Mouse (Mus musculus) ovary, adult 18-20 months (tissue): ENCODE data around the gene Tubb3.
"Not testable (repeated sequence)": the region's sequence is repeated elsewhere in the genome, so short reads cannot be mapped to it uniquely, and the experiment has no call there.

Experiments
- DNase-seq: peaks from one replicate; pipeline ENCODE4 v3.0.0; 2022; ENCODE audit warnings: low spot score, mixed read lengths

The Tubb3 gene

GRCm38 (mm10) chr8:123431616-123432365 is 20.6 kb downstream of the Tubb3 start:
- no peak for DNase-seq

DNA sequence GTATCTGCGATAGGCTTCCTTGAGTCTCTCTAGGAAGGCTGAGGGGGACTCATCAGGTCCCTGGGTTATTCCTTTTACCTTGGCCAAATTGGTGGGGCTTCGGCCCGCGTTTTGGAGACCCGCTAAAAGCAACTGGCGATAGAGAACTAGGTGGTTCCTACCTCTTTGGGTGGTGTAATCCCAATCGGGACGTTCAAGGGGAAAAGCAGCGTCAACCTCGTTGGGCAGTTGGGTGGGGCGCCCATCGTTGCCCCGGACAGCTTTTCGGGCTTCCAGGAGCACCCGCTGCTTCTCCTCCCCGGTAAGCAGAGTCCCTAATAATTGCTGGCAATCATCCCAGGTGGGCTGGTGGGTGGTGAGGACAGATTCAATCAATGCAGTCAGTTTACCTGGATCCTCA is 21.2 kb downstream of the Tubb3 start:
- no peak for DNase-seq

DNA sequence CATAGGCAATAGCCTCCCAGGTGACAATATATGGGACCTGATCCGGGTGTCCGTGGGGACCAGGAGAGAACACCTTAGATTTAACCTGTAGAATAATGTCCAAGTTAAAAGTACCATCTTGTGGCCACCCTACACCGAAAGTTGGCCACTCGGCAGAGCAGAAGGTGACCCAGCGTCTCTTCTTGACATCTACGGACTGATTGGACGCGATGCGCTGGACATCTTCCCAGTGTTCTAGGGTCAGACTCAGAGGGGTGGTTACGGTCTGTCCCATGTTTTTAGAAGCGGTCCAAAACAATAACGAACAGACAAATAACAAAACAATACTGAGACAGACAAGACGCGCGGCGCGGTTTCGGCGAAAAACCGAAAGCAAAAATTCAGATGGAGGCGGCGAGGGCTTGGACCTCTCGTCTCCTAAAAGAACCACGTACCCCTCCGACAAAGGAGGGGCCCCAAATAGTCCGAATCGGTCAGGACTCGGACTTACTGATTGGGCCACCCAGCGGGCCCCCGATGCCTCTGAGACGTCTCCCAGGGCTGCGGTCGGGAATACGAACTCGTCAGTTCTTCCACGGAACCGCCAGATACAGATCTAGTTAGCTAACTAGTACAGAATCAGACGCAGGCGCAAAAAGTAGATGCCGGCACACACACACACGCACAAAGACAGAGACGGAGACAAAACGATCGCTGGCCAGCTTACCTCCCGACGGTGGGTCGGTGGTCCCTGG is 22.2 kb downstream of the Tubb3 start:
- DNase-seq = not testable (repeated sequence)

GRCm38 (mm10) chr8:123441788-123442187 is 30.6 kb downstream of the Tubb3 start:
- no peak for DNase-seq

DNA sequence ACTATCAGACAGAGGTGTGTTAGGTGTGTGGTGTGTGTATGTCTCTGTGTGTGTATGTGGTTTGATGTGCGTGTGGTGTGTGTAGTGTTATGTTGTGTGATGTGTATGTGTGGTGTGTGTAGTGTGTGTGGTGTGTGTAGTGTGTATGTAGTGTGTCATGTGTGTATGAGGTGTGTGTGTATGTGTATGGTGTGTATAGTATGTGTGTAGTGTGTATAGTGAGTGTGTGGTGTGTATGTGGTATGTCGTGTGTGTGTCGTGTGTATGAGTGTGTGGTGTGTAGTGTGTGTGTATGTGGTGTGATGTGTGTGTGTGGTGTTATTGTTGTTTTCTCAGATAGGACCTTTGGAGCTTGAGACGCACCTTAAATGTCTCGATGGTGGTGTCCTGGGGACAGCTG is 31.1 kb downstream of the Tubb3 start:
- no peak for DNase-seq

- DNase-seq = peak; percentile 75
Measured at GRCm38 (mm10) chr8:123442871-123443575, 31.8 kb downstream of the Tubb3 start.

- no peak for DNase-seq
Measured at GRCm38 (mm10) chr8:123443576-123443921, 32.3 kb downstream of the Tubb3 start.

- no peak for DNase-seq
Measured at GRCm38 (mm10) chr8:123444131-123444530, 32.9 kb downstream of the Tubb3 start.

DNA sequence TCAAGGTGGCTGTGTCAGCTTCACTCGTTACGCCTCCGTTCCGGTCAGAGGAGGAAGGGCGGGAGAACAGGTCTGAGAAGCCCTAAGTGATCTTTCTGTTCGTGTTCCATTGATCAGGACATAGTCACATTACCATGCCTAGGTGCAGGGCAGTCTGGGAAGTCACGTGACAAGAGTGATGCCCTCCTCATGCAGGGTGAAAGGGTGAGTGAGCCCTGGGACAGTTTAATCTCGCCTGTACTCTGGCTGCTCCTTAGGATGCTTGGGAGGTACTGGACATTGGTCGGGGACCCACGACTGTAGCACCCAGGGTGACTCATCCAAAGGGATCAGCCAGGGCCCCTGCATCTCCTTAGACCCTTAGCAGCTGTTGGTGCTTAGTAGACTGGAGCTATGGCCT is 34.8 kb downstream of the Tubb3 start:
- DNase-seq = no peak

- DNase-seq = no peak
Measured at GRCm38 (mm10) chr8:123446799-123447198, 35.6 kb downstream of the Tubb3 start.

DNA sequence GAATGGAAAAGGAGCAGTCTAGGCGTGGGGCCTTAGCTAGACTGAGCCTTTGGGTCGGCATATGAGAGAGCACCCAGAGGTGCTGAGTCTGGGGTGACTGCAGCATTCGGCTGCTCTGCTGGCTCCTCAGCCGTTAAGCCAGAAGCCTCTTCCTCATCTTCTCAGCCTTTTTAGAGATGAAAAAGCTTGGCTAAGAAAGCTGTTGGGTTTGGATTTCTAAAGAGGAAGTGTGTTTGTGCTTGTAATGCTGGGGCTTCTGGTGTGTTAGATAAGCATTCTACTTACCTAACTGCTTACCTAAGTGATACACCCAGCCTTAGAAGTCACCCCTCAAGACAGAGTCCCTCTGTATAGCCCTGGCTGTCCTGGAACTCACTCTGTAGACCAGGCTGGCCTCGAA is 39.6 kb downstream of the Tubb3 start:
- no peak for DNase-seq

DNA sequence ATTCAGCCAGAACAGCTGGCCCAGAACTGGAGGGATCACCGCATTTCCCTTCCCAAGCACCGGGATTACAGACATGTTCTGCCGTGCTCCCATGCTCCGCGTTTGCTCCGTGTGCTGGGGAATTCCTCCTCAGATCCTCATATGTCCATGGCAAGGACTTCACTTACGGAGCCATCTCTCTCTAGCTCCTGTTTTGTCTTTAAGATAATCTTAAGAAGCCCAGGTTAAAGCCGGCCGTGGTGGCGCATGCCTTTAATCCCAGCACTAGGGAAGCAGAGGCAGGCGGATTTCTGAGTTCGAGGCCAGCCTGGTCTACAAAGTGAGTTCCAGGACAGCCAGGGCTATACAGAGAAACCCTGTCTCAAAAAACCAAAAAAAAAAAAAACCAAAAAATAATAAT is 40.5 kb downstream of the Tubb3 start:
- DNase-seq = not testable (repeated sequence)

DNA sequence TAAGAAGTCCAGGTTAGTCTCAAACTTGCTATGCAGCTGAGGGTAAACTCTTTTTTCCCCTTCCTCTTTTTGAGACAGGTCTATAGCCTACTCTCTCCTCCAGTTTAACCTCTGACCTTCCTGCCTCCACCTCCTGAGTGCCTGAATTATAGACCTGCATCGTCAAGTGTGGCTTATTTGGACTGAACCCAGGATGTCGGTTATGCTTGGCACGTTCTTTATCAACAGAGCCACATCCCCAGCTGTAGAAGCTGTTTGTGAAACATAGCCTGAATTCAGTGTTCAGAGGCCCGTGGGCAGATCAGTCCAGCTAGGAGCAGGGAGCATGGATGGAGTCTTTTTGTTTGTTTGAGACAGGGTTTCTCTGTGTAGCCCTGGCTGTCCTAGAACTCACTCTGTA is 40.9 kb downstream of the Tubb3 start:
- no peak for DNase-seq

DNA sequence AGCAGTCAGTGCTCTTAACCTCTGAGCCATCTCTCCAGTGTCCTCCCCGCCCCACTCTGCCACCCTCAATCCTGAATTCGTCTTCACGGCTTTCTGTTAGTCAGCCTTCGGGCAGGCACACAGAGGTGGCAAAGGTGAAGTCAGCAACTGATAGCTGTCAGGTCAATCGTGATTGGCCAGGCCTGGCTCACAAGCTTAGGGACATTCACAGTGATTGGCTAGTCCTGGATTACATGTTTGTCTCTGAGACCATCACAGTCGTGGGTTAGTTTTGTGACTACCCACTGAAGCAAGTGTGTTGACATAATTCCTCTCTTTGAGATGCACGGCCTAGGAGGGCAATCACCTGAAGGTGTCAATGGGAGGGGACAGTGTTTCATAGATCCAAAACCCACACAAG is 42.1 kb downstream of the Tubb3 start:
- DNase-seq = no peak

DNA sequence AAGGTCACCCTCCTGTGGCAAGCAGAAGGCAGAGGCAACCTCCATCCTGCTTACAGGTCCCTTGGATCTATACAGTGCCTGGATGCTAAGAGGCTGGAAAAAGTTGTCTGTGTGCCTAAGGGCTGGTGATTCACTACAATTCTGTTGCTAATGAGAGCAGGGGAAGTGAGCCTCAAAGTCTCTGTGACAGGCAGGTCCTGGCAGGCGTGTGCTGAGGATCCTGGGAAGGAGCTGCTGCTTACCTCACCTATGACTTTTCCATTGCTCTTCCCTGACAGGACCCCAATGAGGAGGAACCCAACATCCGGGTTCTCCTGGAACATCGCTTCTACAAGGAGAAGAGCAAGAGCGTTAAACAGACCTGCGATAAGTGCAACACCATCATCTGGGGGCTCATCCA is 42.7 kb downstream of the Tubb3 start:
- no peak for DNase-seq

- no peak for DNase-seq
Measured at GRCm38 (mm10) chr8:123454559-123454958, 43.3 kb downstream of the Tubb3 start.

- DNase-seq = no peak
Measured at GRCm38 (mm10) chr8:123463651-123464050, 52.4 kb downstream of the Tubb3 start.

- no peak for DNase-seq
Measured at GRCm38 (mm10) chr8:123467476-123467875, 56.3 kb downstream of the Tubb3 start.
